Mouse (Mus musculus) heart, adult 2 months (tissue): ENCODE results near the gene Dennd6a. TPM values are rescaled to one million over a fixed set of nuclear protein-coding genes. Genes with fewer than 3 reads are reported as not detected.
"Not testable (repeated sequence)": the region's sequence is repeated elsewhere in the genome, so short reads cannot be mapped to it uniquely, and the experiment has no call there.

ENCODE experiments used
- DNase-seq, 2 experiments: peaks; one replicate each; pipeline ENCODE4 v3.0.0; 2021
- H3K27ac ChIP-seq: fragments of 200-600 bp; 2 replicates; pipeline ENCODE4 v1.8.1; 2022
- H3K27me3 ChIP-seq: fragments of 200-500 bp; 2 replicates; pipeline ENCODE4 v1.6.1; 2012; ENCODE audit warnings: mild to moderate bottlenecking, low read length, inconsistent platforms, mixed read lengths; ENCODE audit not compliant: control insufficient read depth, insufficient read depth
- H3K36me3 ChIP-seq: fragments of 200-500 bp; 2 replicates; pipeline ENCODE4 v1.6.1; 2012; ENCODE audit warnings: low read length, inconsistent platforms; ENCODE audit not compliant: control insufficient read depth, insufficient read depth
- H3K4me1 ChIP-seq: fragments of 200-500 bp; 2 replicates; pipeline ENCODE4 v1.6.1; 2011; ENCODE audit warnings: low read length; ENCODE audit not compliant: control insufficient read depth, insufficient read depth
- H3K4me3 ChIP-seq: fragments of 200-600 bp; 2 replicates; pipeline ENCODE4 v1.8.1; 2022
- H3K79me2 ChIP-seq: fragments of 200-500 bp; replicated peaks from 2 replicates; pipeline ENCODE4 v1.6.1; 2012; ENCODE audit warnings: mild to moderate bottlenecking, inconsistent platforms, low read length, moderate library complexity, mixed read lengths; ENCODE audit not compliant: control insufficient read depth, insufficient read depth
- H3K9ac ChIP-seq: fragments of 200-500 bp; 2 replicates; pipeline ENCODE4 v1.6.1; 2012; ENCODE audit warnings: low read depth, mild to moderate bottlenecking, control low read depth, inconsistent platforms, low read length, mixed read lengths
- CTCF ChIP-seq: fragments of 200-600 bp; IDR thresholded peaks from 2 replicates; pipeline ENCODE4 v1.8.1; 2022; ENCODE audit warnings: antibody characterized with exemption, mild to moderate bottlenecking, moderate library complexity
- EP300 ChIP-seq: fragments of 200-500 bp; IDR thresholded peaks from 2 replicates; pipeline ENCODE4 v1.6.1; 2011; ENCODE audit warnings: low read depth, low read length, control low read depth; ENCODE audit not compliant: insufficient read depth
- POLR2A ChIP-seq: fragments of 200-500 bp; IDR thresholded peaks from 2 replicates; pipeline ENCODE4 v1.6.1; 2011; ENCODE audit warnings: mild to moderate bottlenecking, low read depth, low read length, control low read depth; ENCODE audit not compliant: insufficient read depth
- WGBS: fragments of 180-500 bp; shearing (Covaris S2); methylation state at CpG from one replicate; pipeline ENCODE4 v1.1.7; 2018; 5-methylcytosine and 5-hydroxymethylcytosine counted together
- intact Hi-C: fragments of 180-260 bp; cut with DNase I; formaldehyde crosslinking; loops from one replicate; pipeline ENCODE4 v1.15.1; 2025
- polyA plus RNA-seq: library from polyadenylated mRNA; depleted of rRNA; stranded (reverse); fragments of >200 nt; gene quantifications from 2 replicates; pipeline ENCODE4 v1.2.3, GENCODE M21; 2012
- total RNA-seq, 2 experiments: library from RNA; stranded (reverse); gene quantifications; 2 replicates each; pipeline ENCODE4 v1.2.3; 2021

The Dennd6a gene
- total and polyA plus RNA-seq, 3 experiments = 6.9 to 14.0 (median 13.4) TPM

- Histone ChIP-seq H3K27ac (peak within 1 kb of the TSS; percentile 99), H3K36me3 (peaks cover 9% of the 10 kb centered on the region), H3K79me2 (peaks cover 1% of the 10 kb centered on the region; the same call in 1 of the 2 replicates), H3K4me1 (peaks cover 4% of the 10 kb centered on the region), H3K27me3 (no peaks in the 10 kb centered on the region), H3K9ac (peak within 1 kb of the TSS; percentile 86), H3K4me3 (peak within 1 kb of the TSS; percentile 58)
- under 1% methylated on average over 70 of the region's 70 CpGs for WGBS
- intact Hi-C loops = loop anchor here (1.0 to 10.0 kb wide), 4 partner anchors 31 to 177 kb away; partner anchors contain the start of gene Arf4
- peak; percentile 89 to 92 for DNase-seq
- TF ChIP-seq POLR2A = peak; percentile 87
- TF ChIP-seq EP300 = peak; percentile 52; the same call in 1 of the 2 replicates
- TF ChIP-seq CTCF = 0 out of 2 replicates have a peak, but pooled peaks have one; percentile 1
Observed at GRCm38 (mm10) chr14:26669292-26670073, 95.8 kb downstream of the Dennd6a start, which contains the start of gene Pde12. Gene Pde12 (minus strand): TSS chr14:26669883.

DNA sequence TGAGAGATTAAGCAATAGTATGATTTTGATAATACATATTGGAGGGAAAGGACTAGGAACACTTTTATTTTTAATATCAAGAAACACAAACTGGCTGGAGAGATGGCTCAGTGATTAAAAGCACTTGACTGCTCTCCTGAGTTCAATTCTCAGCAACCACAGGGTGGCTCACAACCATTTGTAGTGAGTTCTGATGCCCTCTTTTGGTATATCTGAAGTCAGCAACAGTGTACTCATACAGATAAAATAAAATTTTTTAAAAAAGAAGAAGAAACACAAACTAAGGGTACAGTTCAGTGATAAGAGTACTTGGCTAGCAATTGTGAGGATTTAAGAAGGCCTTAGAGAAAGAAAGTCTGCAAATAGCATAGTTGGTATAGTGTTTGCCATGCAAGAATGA lies 97.3 kb downstream of the Dennd6a start:
- no peak for DNase-seq
- no peaks in the 10 kb centered on the region; the same call in 1 of the 2 replicates for H3K79me2 ChIP-seq
- H3K27me3 ChIP-seq = no peaks in the 10 kb centered on the region
- intact Hi-C loops = loop anchor here (10.0 kb wide), 1 partner anchor 56 kb away; no protein-coding TSS in a partner anchor
- no peak overlapping the region for H3K27ac ChIP-seq
- TF ChIP-seq EP300 (no peak), POLR2A (no peak), CTCF (no peak)
- H3K4me3 ChIP-seq = no peak overlapping the region
- H3K36me3 ChIP-seq = peaks cover 9% of the 10 kb centered on the region
- H3K9ac ChIP-seq = no peak overlapping the region
- H3K4me1 ChIP-seq = peaks cover 4% of the 10 kb centered on the region

GRCm38 (mm10) chr14:26671870-26672615 lies 98.4 kb downstream of the Dennd6a start:
- not testable (repeated sequence) for H3K4me1 ChIP-seq, H3K27ac ChIP-seq, H3K79me2 ChIP-seq, DNase-seq, H3K9ac ChIP-seq, H3K4me3 ChIP-seq, H3K27me3 ChIP-seq, H3K36me3 ChIP-seq
- WGBS = 63% methylated on average over 17 of the region's 17 CpGs
- intact Hi-C loops = loop anchor here (10.0 kb wide), 1 partner anchor 57 kb away; no protein-coding TSS in a partner anchor

GRCm38 (mm10) chr14:26674476-26675169 lies 101.0 kb downstream of the Dennd6a start:
- not testable (repeated sequence) for H3K9ac ChIP-seq, H3K27ac ChIP-seq, H3K4me3 ChIP-seq, DNase-seq, H3K27me3 ChIP-seq, H3K79me2 ChIP-seq, H3K36me3 ChIP-seq, H3K4me1 ChIP-seq
- intact Hi-C loops = loop anchor here (10.0 kb wide), 1 partner anchor 60 kb away; no protein-coding TSS in a partner anchor
- 84% methylated on average over 2 of the region's 2 CpGs for WGBS

- Histone ChIP-seq H3K36me3 (0 out of 2 replicates have a peak, but pooled peaks cover 2% of the 10 kb centered on the region), H3K79me2 (no peaks in the 10 kb centered on the region), H3K4me3 (no peak overlapping the region), H3K27ac (no peak overlapping the region), H3K9ac (no peak overlapping the region), H3K27me3 (no peaks in the 10 kb centered on the region), H3K4me1 (peaks cover 3% of the 10 kb centered on the region; the same call in 1 of the 2 replicates)
- WGBS = 8% methylated on average over 12 of the region's 12 CpGs
- intact Hi-C loops = loop anchor here (10.0 kb wide), 1 partner anchor 61 kb away; no protein-coding TSS in a partner anchor
- TF ChIP-seq POLR2A = no peak
- no peak for TF ChIP-seq EP300
- peak; percentile 60 for TF ChIP-seq CTCF
- peak; percentile 30 to 35 for DNase-seq
Observed at GRCm38 (mm10) chr14:26675371-26675770, 101.7 kb downstream of the Dennd6a start.
